Mouse (Mus musculus): Measurements from ENCODE around the gene Smagp. TPM values are rescaled to one million over a fixed set of nuclear protein-coding genes. Genes with fewer than 3 reads are reported as not detected.

Smagp gene
- total and polyA plus RNA-seq, 3 experiments = 0.55 to 7.0 (median 3.2) TPM

DNA sequence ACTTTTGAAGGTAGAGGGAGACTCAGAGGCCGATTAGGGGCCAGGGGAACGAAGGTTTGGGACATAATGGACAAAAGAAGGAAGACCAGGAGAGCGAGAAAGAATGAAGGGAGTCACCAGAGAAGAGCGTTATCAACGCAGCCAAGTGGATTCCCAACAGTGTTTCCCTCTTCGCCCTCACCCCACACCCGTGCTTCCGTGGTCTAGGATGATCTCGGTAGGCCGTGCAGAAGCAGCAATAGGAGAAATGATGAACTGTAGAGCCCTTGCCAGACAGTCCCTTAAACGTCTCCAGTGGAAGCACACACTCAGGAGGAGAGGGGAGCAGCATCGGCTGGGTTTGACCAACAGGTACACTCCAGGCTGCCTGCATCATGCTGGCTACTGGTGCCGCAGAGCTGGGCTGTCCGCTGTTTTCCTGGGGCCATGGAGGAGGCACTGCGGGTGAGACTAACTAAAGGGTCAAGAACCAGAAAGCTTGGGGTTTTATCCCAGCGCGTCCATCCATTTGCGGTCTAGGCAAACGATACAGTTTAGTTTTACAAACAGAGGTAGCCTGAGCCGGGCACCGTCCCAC, 36.0 kb downstream of the Smagp start:
- Histone ChIP-seq H3K4me3 (replicated peaks in 1 of 3; ENCODE audit: low read depth in 2 of 3, low read length in 2 of 3, poor library complexity in 1 of 3) (no peak overlapping the region), H3K27me3 (replicated peaks) (peaks cover 18% of the 10 kb centered on the region)
- dilution Hi-C loops (cut with MboI; ENCODE audit: extremely low pct_ligation_motif_present, extremely low pct_unique_long_range_greater_than_20kb, low sequenced_read_pairs) = no loop called here

DNA sequence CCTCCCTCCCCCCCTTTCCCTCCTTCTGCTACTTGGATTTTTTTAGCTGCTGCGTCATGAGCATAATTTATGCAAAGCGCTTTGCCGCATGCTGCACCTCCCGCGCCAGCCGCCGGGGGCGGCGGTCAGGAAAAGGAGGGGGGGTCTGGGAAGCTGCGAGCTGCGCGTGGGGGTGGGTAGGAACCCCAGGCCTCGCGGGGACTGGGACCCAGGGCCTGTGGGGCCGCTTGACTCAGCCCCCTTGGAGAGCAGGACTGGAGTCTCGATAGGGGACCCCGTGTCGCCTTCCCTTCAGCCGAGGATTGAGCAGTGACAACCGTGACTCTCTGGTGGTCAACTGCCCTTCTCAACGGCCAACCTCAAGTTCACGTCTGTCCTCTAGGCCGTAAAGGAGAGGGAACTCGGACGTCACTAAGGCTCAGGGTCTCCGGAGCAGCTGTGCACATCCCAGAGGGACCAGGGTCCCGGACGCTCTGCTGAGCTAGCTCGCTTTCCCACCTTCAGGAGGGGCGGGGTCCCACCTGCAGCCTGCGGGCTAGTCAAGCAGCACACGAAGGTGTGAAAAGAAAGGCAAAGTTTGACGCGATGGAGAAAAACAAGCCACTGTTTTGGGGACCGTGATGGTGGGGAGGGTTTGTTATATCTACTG, 36.6 kb downstream of the Smagp start:
- H3K27ac ChIP-seq (ENCODE audit: insufficient read depth, low read depth) = no peak overlapping the region; the same call in 1 of the 2 replicates
- no peaks in the 10 kb centered on the region for H3K9me3 ChIP-seq (replicated peaks; ENCODE audit: low read length)
- H3K27me3 ChIP-seq (replicated peaks) = peaks cover 18% of the 10 kb centered on the region
- DNase-seq (ENCODE audit: extremely low read depth) = peak; percentile 84
- dilution Hi-C loops (cut with MboI; ENCODE audit: extremely low pct_ligation_motif_present, extremely low pct_unique_long_range_greater_than_20kb, low sequenced_read_pairs) = no loop called here
- no peaks in the 10 kb centered on the region for H3K36me3 ChIP-seq (replicated peaks in 1 of 2; ENCODE audit: control insufficient read depth in 1 of 2, insufficient read depth in 1 of 2, low read length in 1 of 2)
- peaks cover 18 to 49% of the 10 kb centered on the region in 2 experiments for H3K4me1 ChIP-seq (ENCODE audit: control insufficient read depth in 1 of 2, insufficient read depth in 2 of 2)
- H3K4me2 ChIP-seq (ENCODE audit: insufficient read depth, low read depth, poor library complexity, severe bottlenecking) = peak overlapping the region; percentile 77
- peak overlapping the region in 2 of 3 experiments; percentile 64 to 90 for H3K4me3 ChIP-seq (replicated peaks in 1 of 3; ENCODE audit: low read depth in 2 of 3, low read length in 2 of 3, poor library complexity in 1 of 3)
- in situ Hi-C loops (cut with MboI; ENCODE audit: low pct_ligation_motif_present, low pct_unique_long_range_greater_than_20kb, low sequenced_read_pairs) = no loop called here
- H3K79me2 ChIP-seq (replicated peaks; ENCODE audit: control insufficient read depth, extremely low read depth, insufficient read depth, poor library complexity, severe bottlenecking) = no peaks in the 10 kb centered on the region
- H3K9ac ChIP-seq (ENCODE audit: insufficient read depth, low read depth) = peak overlapping the region; percentile 95
- no peak for TF ChIP-seq TBP (conservative IDR thresholded peaks at IDR 0.05; ENCODE audit: low read depth, low read length)
- 0 out of 2 replicates have a peak, but pooled peaks have one; percentile 7 for TF ChIP-seq NELFE (IDR thresholded peaks at IDR 0.05; ENCODE audit: low read depth, low read length)
- TF ChIP-seq POLR2AphosphoS2 (IDR thresholded peaks at IDR 0.05; ENCODE audit: low read depth, low read length) = no peak
- peak; percentile 85 for TF ChIP-seq MEF2A (IDR thresholded peaks at IDR 0.05; ENCODE audit: borderline replicate concordance, low read depth, low read length)
- peak; percentile 95 for TF ChIP-seq MAZ (IDR thresholded peaks at IDR 0.05; ENCODE audit: low read depth, low read length)
- 0 out of 2 replicates have a peak, but pooled peaks have one; percentile 41 for TF ChIP-seq IRF4 (IDR thresholded peaks at IDR 0.05; ENCODE audit: low read depth, low read length)
- TF ChIP-seq UBTF (IDR thresholded peaks at IDR 0.05; ENCODE audit: low read depth, low read length) = peak; percentile 5; the same call in 1 of the 2 replicates
- TF ChIP-seq ELF1 (IDR thresholded peaks at IDR 0.05; ENCODE audit: low read depth, low read length) = peak; percentile 41; the same call in 1 of the 2 replicates
- 0 out of 2 replicates have a peak, but pooled peaks have one; percentile 23 for TF ChIP-seq HCFC1 (IDR thresholded peaks at IDR 0.05; ENCODE audit: low read depth, low read length)
- no peak for TF ChIP-seq USF2 (conservative IDR thresholded peaks at IDR 0.05; ENCODE audit: low read depth, low read length)
- TF ChIP-seq MXI1 (IDR thresholded peaks at IDR 0.05; ENCODE audit: low read depth, low read length) = peak; percentile 79
- TF ChIP-seq CTCF (conservative IDR thresholded peaks at IDR 0.05 in 1 of 2, IDR thresholded peaks at IDR 0.05 in 1 of 2; ENCODE audit: low read depth in 2 of 2, low read length in 2 of 2) = peak in 1 of 2 experiments; percentile 58; a peak in 2 of 4 replicates
- TF ChIP-seq SMC3 (IDR thresholded peaks at IDR 0.05; ENCODE audit: low read depth, low read length) = no peak
- TF ChIP-seq MAX (IDR thresholded peaks at IDR 0.05; ENCODE audit: low read length) = peak; percentile 39; the same call in 1 of the 2 replicates
- no peak for TF ChIP-seq MYC (IDR thresholded peaks at IDR 0.05; ENCODE audit: low read depth, low read length)
- no peak for TF ChIP-seq USF1 (IDR thresholded peaks at IDR 0.05; ENCODE audit: low read depth, low read length)
- 0 out of 2 replicates have a peak, but pooled peaks have one; percentile 22 for TF ChIP-seq POLR2A (IDR thresholded peaks at IDR 0.05; ENCODE audit: low read depth, low read length)
- no peak for TF ChIP-seq SIN3A (IDR thresholded peaks at IDR 0.05; ENCODE audit: low read length)
- no peak for TF ChIP-seq JUND (conservative IDR thresholded peaks at IDR 0.05; ENCODE audit: low read depth, low read length)
- no peak for TF ChIP-seq CHD1 (IDR thresholded peaks at IDR 0.05; ENCODE audit: low read depth, low read length)
- no peak for TF ChIP-seq GABPA (IDR thresholded peaks at IDR 0.05; ENCODE audit: insufficient replicate concordance, low read depth, low read length)
- no peak for TF ChIP-seq RCOR1 (conservative IDR thresholded peaks at IDR 0.05; ENCODE audit: low read depth, low read length)
- peak; percentile 57 for TF ChIP-seq CHD2 (IDR thresholded peaks at IDR 0.05; ENCODE audit: low read length)
- TF ChIP-seq ETS1 (conservative IDR thresholded peaks at IDR 0.05; ENCODE audit: low read depth, low read length) = peak; percentile 47
- TF ChIP-seq JUN (IDR thresholded peaks at IDR 0.05; ENCODE audit: insufficient read depth, low read depth, low read length) = no peak
- TF ChIP-seq EP300 (IDR thresholded peaks at IDR 0.05; ENCODE audit: low read length) = no peak
- no peak for TF ChIP-seq KAT2A (IDR thresholded peaks at IDR 0.05; ENCODE audit: insufficient replicate concordance, low read length)
- peak; percentile 34; the same call in 1 of the 2 replicates for TF ChIP-seq NRF1 (IDR thresholded peaks at IDR 0.05; ENCODE audit: low read depth, low read length)
- TF ChIP-seq ZNF384 (IDR thresholded peaks at IDR 0.05; ENCODE audit: low read depth, low read length) = peak; percentile 84

More for the DNA sequence above, 36.0 kb downstream of the Smagp start:
- Histone ChIP-seq H3K36me3 (replicated peaks in 1 of 2; ENCODE audit: control insufficient read depth in 1 of 2, insufficient read depth in 1 of 2, low read length in 1 of 2) (no peaks in the 10 kb centered on the region), H3K9me3 (replicated peaks; ENCODE audit: low read length) (no peaks in the 10 kb centered on the region), H3K4me2 (ENCODE audit: insufficient read depth, low read depth, poor library complexity, severe bottlenecking) (0 out of 2 replicates have a peak overlapping the region, but pooled peaks have one; percentile 77), H3K4me1 (ENCODE audit: control insufficient read depth in 1 of 2, insufficient read depth in 2 of 2) (peaks cover 22 to 48% of the 10 kb centered on the region in 2 experiments), H3K27ac (ENCODE audit: insufficient read depth, low read depth) (no peak overlapping the region), H3K9ac (ENCODE audit: insufficient read depth, low read depth) (0 out of 2 replicates have a peak overlapping the region, but pooled peaks have one; percentile 95), H3K79me2 (replicated peaks; ENCODE audit: control insufficient read depth, extremely low read depth, insufficient read depth, poor library complexity, severe bottlenecking) (no peaks in the 10 kb centered on the region)
- TF ChIP-seq UBTF (IDR thresholded peaks at IDR 0.05; ENCODE audit: low read depth, low read length) (no peak), KAT2A (IDR thresholded peaks at IDR 0.05; ENCODE audit: insufficient replicate concordance, low read length) (no peak), NRF1 (IDR thresholded peaks at IDR 0.05; ENCODE audit: low read depth, low read length) (no peak), CHD2 (IDR thresholded peaks at IDR 0.05; ENCODE audit: low read length) (no peak)
- in situ Hi-C loops (cut with MboI; ENCODE audit: low pct_ligation_motif_present, low pct_unique_long_range_greater_than_20kb, low sequenced_read_pairs) = no loop called here
- DNase-seq (ENCODE audit: extremely low read depth) = no peak
